Mouse (Mus musculus): ENCODE results near the gene E130116L18Rik.
"Not testable (repeated sequence)": the region's sequence is repeated elsewhere in the genome, so short reads cannot be mapped to it uniquely, and the experiment has no call there.

E130116L18Rik gene

DNA sequence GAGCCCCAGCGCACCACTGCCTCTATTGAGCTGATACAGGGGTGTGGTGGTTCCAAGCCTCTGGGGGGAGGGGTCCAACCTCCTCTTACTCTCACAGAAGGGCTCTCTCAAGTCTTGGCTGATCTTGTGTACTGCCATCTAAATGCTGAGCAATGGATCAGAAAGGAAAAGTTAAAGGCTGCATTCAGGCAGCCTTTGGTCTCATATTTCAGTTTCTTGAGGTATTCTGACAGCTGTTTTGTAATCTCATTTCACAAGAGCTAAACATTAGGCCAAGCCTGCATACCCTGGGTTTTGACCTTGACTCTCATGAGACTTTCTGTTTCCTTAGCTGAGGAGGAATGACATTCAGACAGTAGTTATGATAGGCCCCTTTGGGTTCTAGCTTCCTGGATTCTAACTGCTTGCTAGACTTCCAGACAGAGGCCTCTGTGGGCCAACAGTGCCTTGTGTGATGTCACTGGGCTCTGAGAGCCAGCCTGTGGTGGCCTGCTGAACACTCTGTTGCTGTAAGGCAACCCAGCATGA lies 41.9 kb downstream of the E130116L18Rik start, which contains the start of gene Galntl5:
TSS of gene Galntl5 (plus strand) at position 457 of the 528 bp plus-strand sequence.
- no peak for DNase-seq (ENCODE audit: low read depth)

DNA sequence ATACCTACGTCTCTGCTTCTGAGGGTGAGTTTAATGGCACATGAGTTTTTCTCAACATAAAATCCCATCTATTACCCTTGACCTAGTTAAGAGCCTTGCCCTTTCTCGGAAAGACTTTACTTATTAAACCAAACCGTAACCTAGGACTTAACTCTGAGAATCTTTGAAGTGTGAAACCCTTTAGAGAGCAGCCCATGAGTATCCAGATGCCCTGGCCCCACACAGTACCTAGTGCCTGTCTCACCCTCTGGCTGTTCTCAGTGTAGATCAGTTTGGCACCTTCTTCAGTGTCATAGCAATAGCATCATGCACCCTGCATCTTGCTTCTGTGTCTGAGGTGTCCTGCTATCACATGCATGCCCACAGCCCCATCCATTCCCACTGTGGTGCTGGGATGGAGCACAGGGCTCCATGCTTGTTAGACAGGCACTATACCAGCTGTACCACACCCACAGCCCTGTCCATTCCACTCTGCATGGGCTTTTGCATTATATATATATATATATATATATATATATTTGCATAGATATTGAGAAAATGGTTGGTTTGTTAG lies 42.9 kb downstream of the E130116L18Rik start:
- no peak for DNase-seq (ENCODE audit: low read depth)

DNA sequence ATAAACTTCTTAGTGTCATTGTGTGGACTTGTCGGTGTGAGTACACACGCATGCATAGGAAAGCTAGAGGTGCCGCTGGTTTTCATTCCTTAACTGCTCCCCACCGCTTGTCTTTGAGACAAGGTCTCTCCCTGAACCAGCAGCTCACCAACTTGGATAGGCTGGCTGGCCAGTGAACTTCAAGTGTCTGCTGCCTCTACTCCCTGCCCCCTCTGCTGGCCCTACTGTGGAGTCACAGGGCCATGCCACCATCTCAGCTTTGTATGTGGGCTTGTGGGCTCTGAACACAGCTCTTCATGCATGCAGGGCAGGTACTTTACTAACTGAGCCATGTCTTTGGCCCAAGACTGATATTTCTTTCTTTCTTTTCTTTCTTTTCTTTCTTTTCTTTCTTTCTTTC lies 43.7 kb downstream of the E130116L18Rik start:
- no peak for DNase-seq (ENCODE audit: low read depth)

DNA sequence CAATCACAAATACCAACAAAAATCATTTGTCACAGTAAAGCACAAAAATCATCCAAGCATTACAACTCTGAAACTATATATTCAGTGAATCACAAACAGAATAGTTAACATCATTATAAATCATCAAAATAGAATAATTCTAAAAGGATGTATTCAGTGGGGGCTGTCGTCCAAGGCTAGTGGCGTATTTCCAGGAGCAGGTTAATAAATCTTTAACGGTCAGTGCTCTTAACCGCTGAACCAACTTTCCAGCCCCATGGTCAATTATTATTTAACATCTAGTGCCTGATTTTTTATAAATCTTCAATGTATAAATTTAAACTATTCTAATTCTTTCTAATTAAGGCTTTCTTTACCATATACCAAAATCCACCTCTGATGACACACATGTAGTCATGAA lies 44.4 kb downstream of the E130116L18Rik start:
- not testable (repeated sequence) for DNase-seq (ENCODE audit: low read depth)

DNA sequence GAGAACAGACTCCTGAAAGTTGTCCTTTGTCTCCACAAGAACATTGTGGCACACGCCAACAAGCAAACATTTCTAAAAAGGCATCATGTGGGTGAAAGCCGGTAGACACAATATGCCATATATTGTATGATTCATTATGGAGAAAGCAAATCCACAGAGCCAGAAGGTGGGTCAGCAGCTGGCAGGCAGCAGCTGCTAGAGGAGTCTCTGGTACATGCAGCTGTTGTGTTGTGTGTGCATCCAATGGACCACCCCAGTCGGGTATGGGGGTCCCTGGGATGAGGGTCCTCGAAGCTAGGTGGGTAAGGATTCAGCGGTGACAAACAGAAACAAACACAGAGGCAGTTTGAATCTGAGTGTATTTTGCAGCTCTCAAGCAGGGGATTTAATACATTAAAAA lies 45.0 kb downstream of the E130116L18Rik start:
- not testable (repeated sequence) for DNase-seq (ENCODE audit: low read depth)
